Mouse (Mus musculus) embryonic fibroblast, embryonic 13.5 days (primary cell): ENCODE data around the gene Pglyrp2.

ENCODE experiments used
- CTCF ChIP-seq: IDR thresholded peaks from 2 replicates; pipeline ENCODE4 v1.5.1; 2011; ENCODE audit warnings: mild to moderate bottlenecking, control low read depth, low read length, moderate library complexity, borderline replicate concordance; ENCODE audit not compliant: insufficient read depth
- POLR2A ChIP-seq: IDR thresholded peaks from 2 replicates; pipeline ENCODE4 v1.6.1; 2011; ENCODE audit warnings: low read depth, mild to moderate bottlenecking, control low read depth, low read length, moderate library complexity

- TF ChIP-seq CTCF, result no peak
- no peak for TF ChIP-seq POLR2A
Measured at GRCm38 (mm10) chr17:32420781-32421180, 3.2 kb downstream of the Pglyrp2 start.
